Comparison of ENCODE assay signal across 9 mouse cellular contexts in genomic region chr7:64729785-64730184, GRCm38 (mm10).
A peak's percentile ranks its signal among the peaks of the same experiment; 100 is the strongest.
DNase-seq lines count a peak whose midpoint lies in the region; ATAC-seq and TF ChIP-seq lines count a peak whose summit lies in the region.
"Had no signal": no experiment of that assay in that cellular context is flagged by ENCODE, and none has a peak within 500 bp of the region (broad histone marks: within the 10 kb centered on the region; RNA-seq: fewer than 3 reads in every experiment).

No protein-coding gene starts in this region.

- H3K9me3 ChIP-seq in forebrain, embryonic 10.5 days, result no peaks in the 10 kb centered on the region
- H3K9me3 ChIP-seq in kidney, postnatal 0 days (replicated peaks; ENCODE audit: low read length), result no peaks in the 10 kb centered on the region
- H3K9me3 ChIP-seq in liver, embryonic 14.5 days (ENCODE audit: control insufficient read depth, low read length), result no peaks in the 10 kb centered on the region
- H3K9me3 ChIP-seq: heart, embryonic 13.5 days had no signal

- ATAC-seq in kidney, postnatal 0 days (replicated peaks; ENCODE audit: low FRiP score, low read depth), result peak; percentile 59; the same call in 1 of the 2 replicates
- ATAC-seq in liver, embryonic 14.5 days (ENCODE audit: insufficient read depth), result no peak
- ATAC-seq in inflammation-experienced regulatory T-cells, adult 6 months, result no peak

- no peak overlapping the region for H3K27ac ChIP-seq in forebrain, embryonic 10.5 days
- H3K27ac ChIP-seq in kidney, postnatal 0 days, result no peak overlapping the region
- no peak overlapping the region for H3K27ac ChIP-seq in liver, embryonic 14.5 days
- H3K27ac ChIP-seq: heart, embryonic 13.5 days had no signal

- peak; percentile 62 for DNase-seq in adrenal gland, postnatal 10 days
- DNase-seq in adrenal gland, adult 8-10 months, result no peak
- peak; percentile 91 for DNase-seq in brain, adult 2 months (ENCODE audit: low read depth, low spot score)
- peak; percentile 63 for DNase-seq in forebrain, embryonic 10.5 days (ENCODE audit: extremely low spot score, low spot score)
- DNase-seq in kidney, postnatal 0 days (ENCODE audit: low spot score), result peak; percentile 63
- no peak for DNase-seq in liver, embryonic 14.5 days (ENCODE audit: low read depth in 3 of 3, low spot score in 3 of 3)
- DNase-seq in retina, postnatal 1 day, result peak; percentile 87

- peak; percentile 79 for TF ChIP-seq CTCF in kidney, postnatal 0 days (IDR thresholded peaks at IDR 0.05; ENCODE audit: low read depth)
- peak; percentile 54 for TF ChIP-seq CTCF in liver, embryonic 14.5 days (IDR thresholded peaks at IDR 0.05; ENCODE audit: low read depth)

- no peaks in the 10 kb centered on the region for H3K36me3 ChIP-seq in forebrain, embryonic 10.5 days (replicated peaks)
- no peaks in the 10 kb centered on the region for H3K36me3 ChIP-seq in kidney, postnatal 0 days (ENCODE audit: insufficient read depth, low read length)
- no peaks in the 10 kb centered on the region for H3K36me3 ChIP-seq in liver, embryonic 14.5 days (replicated peaks; ENCODE audit: control insufficient read depth, insufficient read depth, low read depth)
- H3K36me3 ChIP-seq: heart, embryonic 13.5 days had no signal

- no peak overlapping the region for H3K9ac ChIP-seq in kidney, postnatal 0 days (ENCODE audit: low read depth, low read length)
- no peak overlapping the region for H3K9ac ChIP-seq in liver, embryonic 14.5 days (replicated peaks)
- H3K9ac ChIP-seq: heart, embryonic 13.5 days had no signal

- no peak for TF ChIP-seq EP300 in liver, embryonic 14.5 days (IDR thresholded peaks at IDR 0.05; ENCODE audit: low read depth)

- no peak overlapping the region for H3K4me2 ChIP-seq in kidney, postnatal 0 days (ENCODE audit: low read length)
- H3K4me2 ChIP-seq in liver, embryonic 14.5 days (ENCODE audit: low read depth), result no peak overlapping the region
- H3K4me2 ChIP-seq: heart, embryonic 13.5 days had no signal

- no peaks in the 10 kb centered on the region for H3K4me1 ChIP-seq in forebrain, embryonic 10.5 days
- H3K4me1 ChIP-seq in kidney, postnatal 0 days (replicated peaks; ENCODE audit: insufficient read depth, low read length), result no peaks in the 10 kb centered on the region
- no peaks in the 10 kb centered on the region for H3K4me1 ChIP-seq in liver, embryonic 14.5 days (replicated peaks; ENCODE audit: control insufficient read depth in 2 of 2, insufficient read depth in 2 of 2, low read length in 1 of 2)
- H3K4me1 ChIP-seq: heart, embryonic 13.5 days had no signal

- WGBS in forebrain, embryonic 10.5 days, result 33% methylated on average over 7 of the region's 7 CpGs
- 26% methylated on average over 7 of the region's 7 CpGs for WGBS in kidney, postnatal 0 days
- 25% methylated on average over 7 of the region's 7 CpGs for WGBS in liver, embryonic 14.5 days (ENCODE audit: insufficient replicate concordance)

- no peaks in the 10 kb centered on the region for H3K27me3 ChIP-seq in forebrain, embryonic 10.5 days (ENCODE audit: poor library complexity, severe bottlenecking)
- H3K27me3 ChIP-seq in kidney, postnatal 0 days (ENCODE audit: insufficient read depth, low read length), result no peaks in the 10 kb centered on the region
- no peaks in the 10 kb centered on the region for H3K27me3 ChIP-seq in liver, embryonic 14.5 days (ENCODE audit: control insufficient read depth, insufficient read depth, low read length)
- H3K27me3 ChIP-seq: heart, embryonic 13.5 days had no signal

- H3K4me3 ChIP-seq in forebrain, embryonic 10.5 days, result no peak overlapping the region
- H3K4me3 ChIP-seq in kidney, postnatal 0 days (replicated peaks; ENCODE audit: low read depth, low read length), result no peak overlapping the region
- H3K4me3 ChIP-seq in liver, embryonic 14.5 days (ENCODE audit: insufficient read depth in 1 of 2, low read depth in 2 of 2, low read length in 2 of 2), result no peak overlapping the region
- H3K4me3 ChIP-seq: heart, embryonic 13.5 days had no signal

Comparison
In these comparisons a context has a peak if more than half of its experiments do, and no peak if none do; other contexts are left out.
1. DNase-seq: peak in adrenal gland, postnatal 10 days (single experiment), brain, adult 2 months (single experiment), forebrain, embryonic 10.5 days (single experiment), kidney, postnatal 0 days (single experiment) and retina, postnatal 1 day (single experiment); none in adrenal gland, adult 8-10 months (single experiment) and liver, embryonic 14.5 days (0 of 3).